Mouse (Mus musculus) B cell, adult 2 months (primary cell): ENCODE data around the gene Ccnd3.
"Not testable (repeated sequence)": the region's sequence is repeated elsewhere in the genome, so short reads cannot be mapped to it uniquely, and the experiment has no call there.

Source experiments
- DNase-seq, 2 experiments: peaks; one replicate each; pipeline ENCODE4 v3.0.0; 2022

Gene Ccnd3

GRCm38 (mm10) chr17:47597261-47597660, 92.4 kb downstream of the Ccnd3 start:
- no peak for DNase-seq

- peak; percentile 68 to 73 for DNase-seq
Measured at GRCm38 (mm10) chr17:47597838-47598579, 93.2 kb downstream of the Ccnd3 start.

- DNase-seq, result not testable (repeated sequence)
Measured at GRCm38 (mm10) chr17:47598580-47599304, 93.9 kb downstream of the Ccnd3 start.

GRCm38 (mm10) chr17:47599511-47600297, 94.9 kb downstream of the Ccnd3 start:
- DNase-seq, result peak; percentile 26 to 28

GRCm38 (mm10) chr17:47600601-47601388, 95.9 kb downstream of the Ccnd3 start:
- DNase-seq, result peak in 1 of 2 experiments; percentile 36

GRCm38 (mm10) chr17:47601389-47601755, 96.5 kb downstream of the Ccnd3 start:
- no peak for DNase-seq

- no peak for DNase-seq
Measured at GRCm38 (mm10) chr17:47602289-47602688, 97.4 kb downstream of the Ccnd3 start.

GRCm38 (mm10) chr17:47606220-47606619, 101.4 kb downstream of the Ccnd3 start:
- DNase-seq, result peak; percentile 36 to 40

- DNase-seq, result no peak
Measured at GRCm38 (mm10) chr17:47609182-47609581, 104.3 kb downstream of the Ccnd3 start.

- peak; percentile 97 to 98 for DNase-seq
Measured at GRCm38 (mm10) chr17:47610849-47611660, 106.2 kb downstream of the Ccnd3 start, which contains the start of the genes Bysl, Med20 and Gm20517. TSS of gene Bysl (minus strand) at chr17:47611492. TSS of gene Med20 (plus strand) at chr17:47611582. TSS of gene Gm20517 (plus strand) at chr17:47611589.

GRCm38 (mm10) chr17:47611661-47611982, 106.8 kb downstream of the Ccnd3 start:
- DNase-seq, result no peak

- DNase-seq, result peak; percentile 66 to 67
Measured at GRCm38 (mm10) chr17:47614018-47614417, 109.2 kb downstream of the Ccnd3 start.

- no peak for DNase-seq
Measured at GRCm38 (mm10) chr17:47616119-47616518, 111.3 kb downstream of the Ccnd3 start.

- no peak for DNase-seq
Measured at GRCm38 (mm10) chr17:47616652-47617051, 111.8 kb downstream of the Ccnd3 start.

GRCm38 (mm10) chr17:47617605-47618307, 112.9 kb downstream of the Ccnd3 start:
- no peak for DNase-seq

GRCm38 (mm10) chr17:47618556-47619311, 113.9 kb downstream of the Ccnd3 start:
- DNase-seq, result no peak

GRCm38 (mm10) chr17:47622912-47623554, 118.2 kb downstream of the Ccnd3 start:
- DNase-seq, result no peak

GRCm38 (mm10) chr17:47624572-47624971, 119.7 kb downstream of the Ccnd3 start:
- DNase-seq, result not testable (repeated sequence)

GRCm38 (mm10) chr17:47625088-47625487, 120.2 kb downstream of the Ccnd3 start:
- no peak for DNase-seq

GRCm38 (mm10) chr17:47626031-47626430, 121.2 kb downstream of the Ccnd3 start:
- DNase-seq, result no peak
